Mouse (Mus musculus): Measurements from ENCODE around the gene Hpf1.
A peak's percentile ranks its signal among the peaks of the same experiment; 100 is the strongest.

Gene Hpf1

GRCm38 (mm10) chr8:60889843-60890519, at the start of gene Hpf1:
Hpf1 (plus strand) TSS chr8:60890418.
- peak; percentile 93 for DNase-seq (ENCODE audit: low read depth, low spot score)

DNA sequence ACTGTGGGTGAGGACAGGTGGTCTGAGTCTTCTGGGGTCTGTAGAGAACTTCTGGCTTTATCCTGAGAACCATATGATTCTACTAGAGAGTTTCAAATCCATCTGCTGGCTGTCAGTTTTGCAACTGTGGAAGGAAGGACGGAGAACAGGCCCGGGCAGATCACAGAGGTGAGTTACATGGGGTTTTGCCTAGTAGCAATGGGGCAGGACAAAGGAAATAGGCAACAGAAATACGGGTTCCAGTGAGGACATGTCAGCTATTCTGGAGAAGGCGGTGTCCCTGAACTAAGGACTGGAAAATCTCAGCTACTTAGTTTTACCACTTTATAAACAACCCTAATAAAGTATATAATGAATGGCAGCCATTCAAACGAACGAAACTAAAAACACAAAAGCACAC, 47.8 kb upstream of the Hpf1 start:
- DNase-seq (ENCODE audit: low read depth, low spot score): no peak

- DNase-seq (ENCODE audit: low read depth, low spot score): no peak
Measured at GRCm38 (mm10) chr8:60857559-60857958, 32.7 kb upstream of the Hpf1 start.

GRCm38 (mm10) chr8:60858091-60858490, 32.1 kb upstream of the Hpf1 start:
- DNase-seq (ENCODE audit: low read depth, low spot score): no peak

GRCm38 (mm10) chr8:60858911-60859476, 31.2 kb upstream of the Hpf1 start:
- no peak for DNase-seq (ENCODE audit: low read depth, low spot score)

DNA sequence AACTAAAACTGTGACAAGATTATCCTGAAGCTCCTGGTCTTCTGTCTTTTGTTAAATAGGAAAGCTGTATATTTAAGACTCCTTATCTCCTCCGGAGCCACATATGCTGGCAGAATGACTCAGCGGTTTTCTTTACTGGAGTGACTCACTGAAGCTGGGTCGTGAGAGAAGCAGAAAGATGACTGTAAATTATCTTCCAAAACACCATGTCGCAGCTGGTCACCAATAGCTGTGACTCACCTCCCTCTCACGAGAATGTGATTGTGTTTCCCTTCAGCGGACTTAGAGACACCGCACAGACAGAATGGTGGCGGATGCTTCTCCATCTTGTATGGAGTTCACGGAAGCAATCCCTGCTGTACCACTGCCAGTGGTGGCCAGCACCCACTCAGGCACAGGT, 30.6 kb upstream of the Hpf1 start:
- no peak for DNase-seq (ENCODE audit: low read depth, low spot score)

DNA sequence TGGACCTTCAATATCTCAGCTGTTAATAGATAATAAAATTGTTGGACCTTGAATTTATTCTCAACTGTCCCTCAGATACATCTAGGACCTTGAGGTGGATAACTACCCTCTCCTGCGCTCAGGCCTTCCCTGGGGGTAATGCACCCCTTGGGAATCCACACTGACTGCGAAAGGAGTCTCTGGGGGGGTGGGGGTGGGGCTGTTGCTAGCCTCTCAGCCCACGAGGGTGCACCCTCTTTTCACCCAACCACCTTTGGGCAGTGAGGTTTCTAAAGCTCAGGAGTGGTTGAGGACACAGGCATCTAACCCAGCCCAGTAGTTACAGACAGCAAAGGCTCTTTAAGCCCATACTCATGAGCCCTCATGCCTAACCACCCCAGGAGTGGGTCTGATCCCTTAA, 29.5 kb upstream of the Hpf1 start:
- no peak for DNase-seq (ENCODE audit: low read depth, low spot score)

DNA sequence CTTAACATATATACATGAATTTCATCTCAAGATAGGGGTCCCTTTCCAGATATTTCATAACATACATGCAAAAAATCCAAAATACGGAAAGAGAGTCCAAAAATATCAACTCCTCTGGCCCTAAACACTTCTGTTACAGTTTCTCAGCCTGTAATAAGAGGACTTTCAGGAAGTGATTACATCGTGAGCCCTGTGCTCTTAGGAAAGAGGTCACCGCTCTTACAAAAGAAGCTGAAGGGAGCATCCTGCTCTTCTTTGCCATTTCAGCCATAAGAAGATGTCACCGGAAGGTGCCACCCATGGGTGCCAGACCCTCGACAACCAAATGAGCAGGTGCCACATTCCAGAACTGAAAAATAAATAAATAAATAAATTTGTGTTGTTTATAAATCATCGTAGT, 28.4 kb upstream of the Hpf1 start:
- DNase-seq (ENCODE audit: low read depth, low spot score): no peak

GRCm38 (mm10) chr8:60864875-60865274, 25.3 kb upstream of the Hpf1 start:
- no peak for DNase-seq (ENCODE audit: low read depth, low spot score)

- peak; percentile 62 for DNase-seq (ENCODE audit: low read depth, low spot score)
Measured at GRCm38 (mm10) chr8:60865504-60866114, 24.6 kb upstream of the Hpf1 start.

DNA sequence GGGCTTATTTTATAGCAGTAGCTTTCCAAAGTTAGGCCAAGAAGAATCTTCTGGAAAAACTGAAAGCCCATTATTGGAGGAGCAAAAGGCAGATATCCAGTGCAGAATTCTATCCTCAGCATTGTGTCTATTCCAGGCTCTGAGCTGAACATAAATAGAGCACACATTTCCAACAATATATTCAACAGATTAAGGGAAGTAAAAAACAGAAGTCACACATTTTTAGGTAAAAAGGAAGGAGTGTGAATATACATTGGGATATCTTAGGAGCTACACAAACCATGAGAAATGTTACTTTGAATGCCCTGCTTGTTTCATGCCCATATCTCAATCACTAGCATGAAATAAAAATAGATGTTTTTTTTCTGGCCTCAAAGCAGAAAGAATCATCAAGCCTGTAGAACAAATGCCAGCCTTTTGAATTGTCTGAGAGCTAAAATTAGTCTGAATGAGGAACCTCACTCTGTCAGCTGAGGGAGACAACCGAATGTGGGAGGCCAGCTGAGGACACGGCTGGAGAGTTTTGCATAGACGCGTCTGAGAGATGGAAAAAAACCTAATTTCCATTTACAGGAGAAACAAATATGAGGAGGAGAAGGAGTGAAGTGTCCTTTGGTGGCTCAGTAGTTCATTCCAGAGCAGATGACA, 22.6 kb upstream of the Hpf1 start:
- no peak for DNase-seq (ENCODE audit: low read depth, low spot score)

- no peak for DNase-seq (ENCODE audit: low read depth, low spot score)
Measured at GRCm38 (mm10) chr8:60868236-60868965, 21.8 kb upstream of the Hpf1 start.

- no peak for DNase-seq (ENCODE audit: low read depth, low spot score)
Measured at GRCm38 (mm10) chr8:60869761-60870160, 20.5 kb upstream of the Hpf1 start.

DNA sequence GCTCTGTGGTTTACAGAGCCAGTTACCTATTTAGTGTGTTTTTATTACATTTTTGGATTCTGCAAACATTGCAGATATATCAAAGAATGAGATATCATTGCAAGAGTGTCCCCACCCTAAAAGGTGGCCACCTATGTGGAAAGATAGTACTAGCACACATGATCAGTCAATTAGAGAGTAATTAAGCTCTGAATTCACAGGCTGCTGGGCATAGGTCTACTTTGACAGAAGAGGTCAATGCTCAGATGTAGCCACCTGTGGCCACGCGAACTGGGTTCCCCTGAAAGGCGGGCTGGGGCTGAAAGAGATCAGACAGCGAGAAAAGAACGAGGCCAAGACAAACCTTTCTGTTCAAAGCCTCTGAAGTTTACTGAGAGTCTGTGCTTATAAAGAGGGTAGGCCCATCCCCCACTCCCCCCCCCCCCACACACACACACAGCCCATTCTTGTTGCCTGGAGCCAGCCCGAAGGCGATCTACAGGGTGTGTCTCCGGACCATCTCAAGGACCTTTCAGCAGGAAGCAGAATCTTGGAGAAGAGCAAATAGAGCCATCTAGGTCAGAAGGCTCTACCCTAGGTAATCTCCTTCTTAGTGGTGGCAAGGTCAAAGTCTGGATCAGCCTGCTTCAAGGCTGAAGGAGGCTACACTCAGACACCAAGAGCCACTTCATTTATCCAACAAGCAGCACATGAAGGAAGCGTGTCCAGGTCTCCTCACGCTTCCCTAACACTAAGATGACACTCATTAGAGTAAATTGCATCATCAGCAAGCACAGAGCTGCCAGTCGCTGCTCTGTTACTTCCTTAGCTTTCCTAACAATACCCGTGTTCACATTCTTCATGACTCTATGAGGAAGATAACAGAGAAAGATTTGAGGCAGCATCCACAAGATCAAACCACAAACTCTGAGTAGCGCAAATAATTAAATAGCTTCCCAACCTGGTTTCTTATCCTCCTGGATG, 19.7 kb upstream of the Hpf1 start:
- DNase-seq (ENCODE audit: low read depth, low spot score): no peak

DNA sequence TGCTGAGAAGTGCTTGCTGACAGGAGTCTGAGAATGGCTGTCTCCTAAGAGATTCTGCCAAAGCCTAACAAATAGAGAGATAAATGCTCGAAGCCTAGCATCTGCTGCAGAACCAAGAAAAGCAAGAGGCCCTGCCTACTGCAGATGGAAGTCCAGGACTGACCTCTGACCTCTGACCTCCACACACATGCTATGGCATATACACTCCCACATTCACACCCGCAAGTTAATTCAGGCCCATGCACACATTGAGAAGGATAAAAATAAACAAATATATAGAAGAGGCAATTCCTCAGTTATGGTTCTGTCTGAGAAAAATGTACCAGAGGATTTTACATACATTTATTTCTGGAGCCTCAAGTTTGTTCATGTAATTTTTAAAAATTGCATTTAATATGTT, 11.6 kb upstream of the Hpf1 start:
- DNase-seq (ENCODE audit: low read depth, low spot score): no peak

GRCm38 (mm10) chr8:60883419-60884137, 6.6 kb upstream of the Hpf1 start:
- DNase-seq (ENCODE audit: low read depth, low spot score): no peak

GRCm38 (mm10) chr8:60886736-60887135, 3.5 kb upstream of the Hpf1 start:
- DNase-seq (ENCODE audit: low read depth, low spot score): no peak

GRCm38 (mm10) chr8:60889131-60889842, 931 bp upstream of the Hpf1 start:
- DNase-seq (ENCODE audit: low read depth, low spot score): no peak

DNA sequence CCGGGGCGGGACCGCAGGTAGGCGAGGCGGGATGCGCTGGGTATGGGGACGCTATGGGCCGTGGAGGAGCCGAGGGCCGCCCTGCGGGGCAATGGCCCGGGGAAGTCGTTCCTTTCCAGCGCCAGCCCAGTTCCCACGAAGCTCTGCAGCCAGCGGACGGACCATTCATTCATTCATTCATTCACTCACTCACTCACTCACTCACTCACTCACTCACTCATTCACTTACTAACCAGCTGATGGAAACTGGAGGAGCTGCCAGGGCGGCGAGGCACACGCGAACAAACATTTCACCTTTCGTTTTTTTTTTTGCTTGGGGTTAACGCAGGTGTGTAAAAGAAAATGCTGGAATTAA, 279 bp downstream of the Hpf1 start:
- DNase-seq (ENCODE audit: low read depth, low spot score): no peak

DNA sequence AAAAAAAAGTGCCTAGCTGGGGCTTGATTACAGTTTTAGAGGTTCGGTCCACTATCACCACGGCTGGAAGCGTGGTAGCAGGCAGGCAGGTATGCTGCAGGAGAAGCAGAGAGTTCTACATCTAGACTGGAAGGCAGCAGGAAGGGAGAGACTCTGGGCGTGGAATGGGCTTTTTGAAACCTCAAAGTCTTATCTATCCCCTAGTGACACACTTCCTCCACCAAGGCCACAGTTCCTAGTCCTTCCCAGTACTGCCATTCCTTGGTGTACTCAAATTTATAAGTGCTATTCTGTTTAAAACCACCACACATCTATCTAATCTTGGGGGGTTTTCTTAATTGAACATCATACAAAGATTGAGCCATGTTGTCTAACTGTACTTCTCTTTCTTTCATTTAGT, 1.5 kb downstream of the Hpf1 start:
- DNase-seq (ENCODE audit: low read depth, low spot score): no peak
